Mouse (Mus musculus) kidney, adult 18-20 months (tissue): ENCODE data around the gene Fli1.

ENCODE experiments used
- DNase-seq: peaks from one replicate; pipeline ENCODE4 v3.0.0; 2021

Fli1 gene

DNA sequence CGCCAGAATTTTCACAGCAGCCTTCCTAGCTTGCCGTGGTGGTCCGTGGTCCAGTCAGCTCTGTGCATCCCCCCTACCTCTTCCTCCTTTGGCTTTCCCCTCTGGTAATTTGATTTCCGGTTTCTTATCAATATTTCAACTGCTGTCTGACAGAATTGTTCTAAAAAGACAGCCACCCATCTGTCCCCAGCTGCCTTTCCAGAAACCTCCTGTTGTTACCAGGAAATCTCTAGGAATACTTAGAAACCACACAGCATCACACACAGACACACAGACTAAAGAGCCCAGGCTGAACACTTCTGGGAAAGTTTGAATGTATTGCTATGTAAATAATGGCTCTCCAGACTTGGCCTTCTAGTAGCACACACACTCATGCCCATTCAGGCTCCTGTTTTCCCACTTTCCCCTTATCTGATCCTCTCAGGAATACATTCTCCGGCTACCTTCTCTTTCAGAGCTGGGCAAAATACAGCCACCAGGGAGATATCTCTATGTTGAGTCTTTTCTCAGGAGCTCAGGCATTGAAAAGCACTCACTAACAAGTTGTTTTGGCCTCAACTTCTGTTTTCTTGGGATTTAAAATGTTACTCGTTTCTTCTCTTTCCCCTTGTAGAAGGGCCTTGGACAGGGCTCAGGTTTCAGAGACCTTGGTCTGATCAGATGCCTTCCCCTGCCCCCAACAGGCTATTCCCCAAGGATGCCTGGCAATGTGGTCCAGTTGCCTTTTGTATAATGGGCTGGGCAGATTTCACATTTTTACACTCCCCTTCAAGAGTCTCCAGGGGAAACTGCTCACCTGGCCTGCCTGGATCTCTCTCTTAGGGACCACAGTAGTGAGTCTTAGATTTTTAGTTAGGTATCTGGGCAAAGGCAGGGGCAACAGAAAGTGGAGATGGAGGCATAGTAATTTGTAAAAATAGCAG is 7.1 kb upstream of the Fli1 start:
- DNase-seq: no peak

- no peak for DNase-seq
Observed at GRCm38 (mm10) chr9:32546731-32547130, 4.1 kb upstream of the Fli1 start.

DNA sequence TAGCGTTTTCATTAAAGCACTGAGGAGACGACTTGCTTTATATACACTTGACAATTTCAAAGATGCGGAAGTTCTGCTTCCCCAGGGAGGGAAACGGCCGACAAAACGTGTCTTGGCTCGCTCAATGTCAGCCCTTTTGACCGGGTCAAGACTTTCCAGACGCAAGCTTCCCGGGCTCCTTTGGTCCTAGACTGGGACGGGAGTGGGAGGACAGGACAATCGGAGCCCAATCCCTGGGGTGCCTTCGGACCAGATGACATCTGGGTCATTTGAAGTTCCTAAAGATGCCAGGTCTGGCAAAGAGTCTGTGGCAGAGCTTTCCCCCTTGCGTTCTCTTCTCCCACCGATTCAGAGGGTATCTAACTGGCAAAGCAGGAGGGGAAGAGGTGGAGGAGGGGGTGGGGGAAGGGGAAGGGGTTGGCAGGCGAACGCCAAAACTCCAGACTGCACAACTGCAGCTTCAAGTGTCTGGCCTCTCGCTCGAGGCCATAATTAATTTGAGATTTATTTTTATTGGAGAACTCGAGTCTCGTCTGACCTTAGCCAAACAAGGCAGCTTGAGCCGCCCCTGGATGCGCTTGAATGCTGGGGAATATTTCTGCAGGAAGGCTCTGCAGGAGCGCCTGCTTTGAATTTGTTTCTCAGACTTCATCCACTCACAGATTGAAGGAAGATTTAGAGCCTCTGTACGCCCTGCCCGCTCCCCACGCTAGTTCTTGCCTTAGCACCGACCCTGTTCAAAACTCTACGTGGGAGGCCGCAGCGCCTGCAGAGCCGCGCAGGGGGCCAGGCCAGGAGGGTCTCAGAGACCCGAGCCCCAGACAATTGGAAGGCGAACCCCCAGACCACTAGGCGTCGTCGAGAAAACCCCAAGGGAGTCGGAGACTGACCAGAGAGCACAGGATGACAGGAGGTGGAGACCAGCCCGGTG is 2.3 kb upstream of the Fli1 start:
- DNase-seq: peak; percentile 46

- no peak for DNase-seq
Observed at GRCm38 (mm10) chr9:32543923-32544575, 1.4 kb upstream of the Fli1 start.

DNA sequence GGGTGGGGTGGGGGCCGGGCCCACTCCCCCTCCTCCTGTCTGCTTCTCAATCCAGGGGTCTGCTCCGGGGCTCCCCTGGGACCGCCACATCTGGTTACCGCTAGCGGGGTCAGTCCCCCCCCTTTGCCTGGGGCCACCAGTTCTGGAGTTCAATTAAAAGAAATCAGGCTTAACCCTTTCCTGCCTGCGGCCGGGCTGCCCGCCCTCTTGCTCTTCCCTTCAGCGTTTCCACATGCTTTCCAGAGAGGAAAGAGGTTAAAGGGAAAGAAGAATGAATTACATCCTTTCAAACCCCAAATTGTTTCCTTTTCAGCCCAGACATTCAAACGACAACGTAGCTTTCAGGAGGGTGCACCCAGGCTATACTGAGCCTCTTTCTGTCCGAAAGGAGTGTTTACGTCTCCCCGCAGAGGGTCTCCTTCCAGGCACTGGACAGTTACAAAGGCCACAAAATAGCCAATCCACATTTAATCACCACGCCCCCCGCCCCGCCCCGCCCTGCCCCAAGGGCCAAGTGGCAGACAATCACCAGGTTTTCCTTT is 450 bp upstream of the Fli1 start:
- no peak for DNase-seq

DNA sequence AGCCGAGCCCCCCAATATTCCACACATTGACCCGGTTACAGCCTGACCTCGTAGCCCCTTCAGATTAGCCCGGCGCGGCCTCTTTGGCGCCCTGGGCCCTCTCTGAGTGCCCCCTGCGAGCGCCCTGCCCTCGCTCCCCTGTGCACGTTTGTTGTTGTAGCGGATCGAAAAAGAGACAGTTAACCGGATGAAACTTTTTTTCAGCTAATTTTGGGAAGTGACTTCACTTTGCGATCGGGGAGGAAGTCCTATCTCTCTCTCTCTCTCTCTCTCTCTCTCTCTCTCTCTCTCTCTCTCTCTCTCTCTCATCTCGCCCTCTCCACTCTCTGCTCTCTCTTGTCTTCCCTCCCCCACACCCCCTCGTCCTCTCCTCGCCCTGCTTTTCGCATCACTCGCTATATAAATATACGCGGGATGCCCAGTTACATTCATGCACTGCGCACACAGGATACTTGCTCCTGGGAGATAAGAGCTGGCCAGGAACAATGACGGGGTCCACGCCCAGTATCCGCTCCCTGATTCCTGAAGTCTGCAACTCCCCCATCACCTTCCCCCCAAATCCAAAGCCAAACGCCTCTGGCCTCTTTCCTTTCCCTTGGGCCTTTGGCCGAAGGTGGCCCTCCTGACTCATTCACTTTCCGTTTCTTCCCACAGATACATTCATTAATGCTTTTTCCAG is 1.3 kb downstream of the Fli1 start:
- DNase-seq: peak; percentile 53

- peak; percentile 62 for DNase-seq
Observed at GRCm38 (mm10) chr9:32540406-32541222, 2.0 kb downstream of the Fli1 start.

DNA sequence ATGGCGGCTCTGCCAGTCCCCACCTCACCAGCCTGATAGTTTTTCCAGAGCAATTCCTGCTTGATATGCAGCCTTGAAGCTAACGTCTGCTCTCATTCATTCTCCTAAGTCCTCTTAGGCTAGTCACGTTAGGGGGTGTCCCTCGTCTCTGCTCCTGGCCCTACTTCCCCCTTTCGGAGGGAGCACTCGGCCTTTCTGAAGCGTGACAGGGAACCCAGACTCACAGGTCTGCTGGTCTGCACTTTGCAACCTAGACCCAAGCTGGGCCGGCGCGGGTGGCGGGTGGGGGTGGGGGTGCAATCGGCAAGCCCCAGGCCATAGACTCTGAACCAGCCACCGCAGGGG is 2.6 kb downstream of the Fli1 start:
- DNase-seq: no peak

DNA sequence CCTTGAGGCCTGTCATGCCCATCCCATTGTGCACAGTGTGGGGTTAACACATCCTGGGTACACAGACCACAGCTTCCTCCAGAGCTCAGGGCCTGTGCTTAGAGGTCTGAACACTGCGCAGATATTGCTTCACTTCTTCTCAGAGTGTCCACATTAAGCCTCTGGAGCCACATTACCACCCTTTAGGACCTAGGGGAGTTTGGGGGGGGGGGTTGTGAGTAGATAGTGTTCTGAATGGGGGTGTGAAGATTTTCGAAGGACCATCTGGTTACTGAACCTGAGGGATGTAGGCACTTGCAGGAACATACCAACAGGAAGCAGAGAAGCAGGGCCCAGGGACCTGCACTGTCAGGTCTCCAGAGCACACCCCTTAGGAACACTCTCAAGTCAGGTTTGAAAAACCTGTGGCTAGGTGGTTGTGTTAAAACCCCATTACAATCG is 3.3 kb downstream of the Fli1 start:
- DNase-seq: no peak

DNA sequence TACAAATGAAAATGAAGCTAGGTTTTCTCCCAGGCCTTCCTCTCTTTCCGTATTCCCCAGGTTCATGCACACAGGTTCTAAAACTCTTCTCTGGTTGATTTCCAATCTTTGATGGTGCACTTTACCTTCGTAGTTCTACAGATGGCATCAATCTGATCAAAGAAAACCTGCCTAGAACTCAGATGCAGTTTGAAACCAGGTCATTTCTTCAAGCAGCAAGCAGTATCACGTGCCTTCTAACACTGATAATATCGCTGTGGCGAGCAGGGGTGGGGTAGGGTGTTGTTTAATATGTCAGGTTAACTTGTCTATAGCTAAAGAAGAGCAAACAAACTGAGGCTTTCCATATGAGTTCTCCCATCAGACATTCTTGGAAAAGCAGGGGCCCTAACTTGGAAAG is 4.5 kb downstream of the Fli1 start:
- DNase-seq: no peak

- no peak for DNase-seq
Observed at GRCm38 (mm10) chr9:32537706-32538105, 5.0 kb downstream of the Fli1 start.

- DNase-seq: no peak
Observed at GRCm38 (mm10) chr9:32535201-32535955, 7.3 kb downstream of the Fli1 start.

- DNase-seq: no peak
Observed at GRCm38 (mm10) chr9:32534025-32534615, 8.5 kb downstream of the Fli1 start.

GRCm38 (mm10) chr9:32531588-32531987 is 11.1 kb downstream of the Fli1 start:
- no peak for DNase-seq

DNA sequence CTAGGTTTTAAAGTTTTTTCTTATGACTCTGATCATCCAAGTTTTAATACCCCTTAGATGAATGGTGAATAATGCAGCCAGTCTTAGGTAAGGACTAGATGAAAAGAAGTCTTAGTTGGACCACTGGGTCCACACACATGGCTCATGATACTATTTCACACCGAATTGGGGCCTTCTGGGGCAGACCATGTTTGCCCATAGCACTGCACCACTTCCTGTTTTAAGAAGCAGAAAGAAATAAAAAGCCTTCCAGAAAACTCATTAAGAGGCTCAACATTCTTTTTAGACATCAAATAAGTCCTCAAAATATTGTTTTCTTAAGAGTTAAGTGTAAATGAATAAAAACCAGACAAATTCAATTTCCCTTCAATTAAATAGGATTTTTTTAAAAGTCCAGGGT is 11.7 kb downstream of the Fli1 start:
- no peak for DNase-seq

GRCm38 (mm10) chr9:32530188-32530587 is 12.5 kb downstream of the Fli1 start:
- DNase-seq: no peak

DNA sequence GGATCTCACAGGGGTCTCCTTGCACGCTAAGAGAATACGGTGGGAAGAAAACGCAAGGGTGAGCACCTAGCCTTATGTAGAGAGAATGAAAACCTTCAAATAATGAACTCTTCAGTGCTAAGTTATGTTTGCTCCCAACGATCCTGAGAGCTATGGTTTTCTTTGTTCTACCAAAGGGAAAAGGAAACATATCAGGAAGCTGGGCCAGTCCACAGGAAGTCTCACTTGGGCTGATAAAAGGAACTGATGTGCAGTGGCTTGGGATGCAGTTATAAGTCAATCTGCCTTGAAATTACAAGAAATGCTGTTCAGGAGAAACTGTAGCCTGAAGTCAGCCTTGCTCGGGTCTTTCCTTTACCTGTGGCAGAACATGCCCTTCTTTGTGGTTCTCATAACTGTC is 13.1 kb downstream of the Fli1 start:
- DNase-seq: no peak

DNA sequence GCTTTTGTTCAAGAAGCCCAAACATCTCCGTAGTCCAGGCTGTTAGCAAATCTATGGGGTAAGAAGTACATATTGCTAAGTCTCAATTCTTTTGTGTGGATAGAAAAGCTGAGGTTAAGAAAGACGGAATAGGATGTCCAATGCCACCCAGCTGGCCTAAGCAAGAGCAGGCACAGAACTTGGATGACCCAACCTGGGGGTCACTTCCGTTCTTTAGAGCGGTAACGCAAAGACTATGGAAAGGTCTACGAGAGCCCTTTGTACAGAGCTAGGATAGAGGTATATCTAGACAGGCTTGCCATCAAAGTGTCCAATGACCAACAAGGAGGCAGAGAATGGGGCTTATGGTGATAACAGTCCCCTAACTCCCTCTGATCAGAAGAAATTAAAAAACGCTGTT is 15.3 kb downstream of the Fli1 start:
- DNase-seq: no peak

DNA sequence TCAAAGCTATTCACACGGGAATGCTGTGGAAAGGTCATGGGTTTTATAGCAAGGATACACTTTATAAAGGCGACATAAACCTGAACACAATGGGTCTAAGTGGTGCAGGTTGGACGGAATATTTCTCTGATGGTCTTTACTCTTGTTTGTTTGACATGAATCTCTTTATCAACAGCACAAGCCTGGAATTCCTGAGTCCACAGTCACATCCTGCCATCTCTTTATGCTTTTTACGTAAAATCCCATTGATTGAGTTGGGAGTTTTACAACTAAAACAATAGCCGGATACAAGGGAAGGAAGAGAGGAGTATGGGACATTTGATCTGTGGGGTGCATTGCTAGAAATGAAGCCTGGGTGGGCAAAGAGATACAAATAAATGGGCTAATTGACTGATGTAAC is 16.9 kb downstream of the Fli1 start:
- no peak for DNase-seq

DNA sequence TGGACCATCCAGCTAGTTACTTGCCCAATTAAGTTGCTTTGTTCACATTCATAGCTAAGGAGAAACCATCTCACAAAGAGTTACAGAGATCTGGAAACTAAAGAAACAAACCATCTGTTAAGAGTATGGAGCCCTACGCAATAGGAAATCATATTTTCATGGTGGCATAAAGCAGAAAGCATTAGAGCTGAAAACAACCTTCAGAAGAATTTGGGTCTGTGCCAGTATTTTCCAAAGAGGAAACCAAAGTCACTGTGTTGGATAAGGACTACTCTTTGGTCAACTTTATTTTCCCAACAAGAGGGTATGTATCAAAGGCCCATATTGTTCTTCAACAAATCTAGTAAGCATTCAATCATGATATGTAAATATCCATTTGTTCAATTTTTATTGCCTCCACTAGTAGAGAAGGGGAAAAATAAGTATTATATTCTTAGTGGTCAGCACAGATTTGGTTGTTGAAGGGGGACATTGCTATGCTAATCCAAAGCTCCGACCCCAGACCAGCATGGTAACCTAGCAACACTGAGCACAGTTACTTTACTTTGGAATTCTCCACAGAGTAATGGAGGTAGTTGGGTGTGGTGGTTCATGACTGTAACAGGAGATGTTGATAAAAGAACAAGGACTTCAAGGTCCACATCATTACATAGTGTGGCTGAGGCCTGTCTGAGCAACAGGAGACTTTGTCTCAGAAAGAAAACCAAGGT is 20.0 kb downstream of the Fli1 start:
- DNase-seq: no peak
